Comparison of ENCODE assay signal across 7 mouse cellular contexts in the genomic region with DNA sequence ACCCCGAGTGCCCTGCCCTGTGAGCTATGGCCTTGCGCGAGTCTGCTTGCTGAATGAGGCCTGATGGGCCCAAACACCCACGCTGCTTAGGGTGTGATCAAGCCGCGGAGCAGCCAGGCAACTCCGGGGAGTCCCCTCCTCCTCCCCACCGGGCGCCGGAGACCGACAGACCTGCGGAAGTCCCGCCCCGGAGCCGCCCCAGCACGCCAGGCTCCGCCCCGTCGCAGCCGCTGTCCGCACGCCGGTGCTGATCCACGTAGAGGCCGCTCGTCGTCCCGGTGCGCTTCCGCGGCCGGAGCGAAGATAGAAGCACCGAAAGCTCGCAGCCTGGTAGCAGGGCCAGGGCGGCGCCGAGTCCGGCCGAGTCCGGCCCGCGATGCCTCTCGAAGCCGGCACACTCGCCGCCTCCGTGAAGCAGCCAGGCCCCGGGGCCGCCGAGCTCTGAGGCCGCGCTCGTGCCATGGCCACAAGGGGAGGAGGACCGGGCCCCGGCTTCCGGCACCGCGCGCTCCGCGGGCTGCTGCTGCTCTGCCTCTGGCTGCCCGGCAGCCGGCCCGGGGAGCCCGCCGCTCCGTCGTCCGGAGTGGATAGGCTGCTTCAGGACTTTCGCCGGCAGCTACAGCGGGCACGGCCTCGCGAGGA. TPM values are rescaled to one million over a fixed set of nuclear protein-coding genes. Genes with fewer than 3 reads are reported as not detected.
DNase-seq lines count a peak whose midpoint lies in the region; ATAC-seq lines count a peak whose summit lies in the region.

A gene (plus strand): TSS at position 209 of the 642 bp plus-strand sequence.

- DNase-seq in adrenal gland, adult 2 months, result peak; percentile 96
- peak; percentile 80 for DNase-seq in embryo, embryonic 11.5 days (ENCODE audit: low read depth, low spot score)
- peak; percentile 85 to 88 for DNase-seq in gastrocnemius, postnatal 36 days
- DNase-seq in left cerebral cortex, postnatal 36 days (ENCODE audit: low spot score in 2 of 2), result peak; percentile 90 to 91
- DNase-seq in midbrain, embryonic 11.5 days (ENCODE audit: low spot score, missing footprints), result peak; percentile 100
- DNase-seq in skeletal muscle tissue, adult 2 months (ENCODE audit: low read depth, low spot score), result peak; percentile 75

- no peaks in the 10 kb centered on the region for H3K36me3 ChIP-seq in intestine, embryonic 16.5 days (ENCODE audit: control insufficient read depth, insufficient read depth, low read length)
- no peaks in the 10 kb centered on the region for H3K36me3 ChIP-seq in midbrain, embryonic 11.5 days (ENCODE audit: control insufficient read depth, insufficient read depth, low read length)

- no peak within 1 kb of the TSS for H3K27ac ChIP-seq in intestine, embryonic 16.5 days (ENCODE audit: low read length)
- no peak within 1 kb of the TSS for H3K27ac ChIP-seq in midbrain, embryonic 11.5 days (ENCODE audit: low read depth, low read length)

- H3K4me2 ChIP-seq in intestine, embryonic 16.5 days (ENCODE audit: low read depth, low read length), result peak within 1 kb of the TSS; percentile 100
- peak within 1 kb of the TSS; percentile 100 for H3K4me2 ChIP-seq in midbrain, embryonic 11.5 days

- peak; percentile 98 for ATAC-seq in intestine, embryonic 16.5 days
- ATAC-seq in midbrain, embryonic 11.5 days (ENCODE audit: low FRiP score), result peak; percentile 97

- WGBS in intestine, embryonic 16.5 days, result 0% methylated on average over 68 of the region's 76 CpGs
- WGBS in midbrain, embryonic 11.5 days, result under 1% methylated on average over 67 of the region's 76 CpGs

- intact Hi-C loops in gastrocnemius, postnatal 36 days (cut with DNase I), result no loop called here
- intact Hi-C loops in left cerebral cortex, postnatal 36 days (cut with DNase I), result no loop called here

- H3K4me1 ChIP-seq in intestine, embryonic 16.5 days (ENCODE audit: control insufficient read depth, insufficient read depth, low read length), result peaks cover 5% of the 10 kb centered on the region
- peaks cover 3% of the 10 kb centered on the region; the same call in 1 of the 2 replicates for H3K4me1 ChIP-seq in midbrain, embryonic 11.5 days (ENCODE audit: control insufficient read depth, insufficient read depth, low read length)

- H3K27me3 ChIP-seq in intestine, embryonic 16.5 days (replicated peaks; ENCODE audit: control insufficient read depth, insufficient read depth, low read length), result peaks cover 8% of the 10 kb centered on the region
- H3K27me3 ChIP-seq in midbrain, embryonic 11.5 days (ENCODE audit: control insufficient read depth, insufficient read depth, low read length), result peaks cover 3% of the 10 kb centered on the region; the same call in 1 of the 2 replicates

- H3K4me3 ChIP-seq in intestine, embryonic 16.5 days (ENCODE audit: low read length), result peak within 1 kb of the TSS; percentile 73
- peak within 1 kb of the TSS; percentile 77 for H3K4me3 ChIP-seq in midbrain, embryonic 11.5 days (ENCODE audit: low read depth, low read length)

- no peaks in the 10 kb centered on the region for H3K9me3 ChIP-seq in intestine, embryonic 16.5 days (ENCODE audit: control insufficient read depth, low read length)
- H3K9me3 ChIP-seq in midbrain, embryonic 11.5 days (ENCODE audit: control insufficient read depth, low read length), result no peaks in the 10 kb centered on the region

- peak within 1 kb of the TSS; percentile 64 for H3K9ac ChIP-seq in intestine, embryonic 16.5 days (ENCODE audit: low read depth, low read length)
- H3K9ac ChIP-seq in midbrain, embryonic 11.5 days (ENCODE audit: low read length), result peak within 1 kb of the TSS; percentile 55

RNA-seq across cellular contexts. Expression of the gene that starts here (rescaled TPM):
- 10 to 100 TPM; 19.4 to 23.7 TPM for total RNA-seq in adrenal gland, adult 2 months (2021)
- 64.0 and 73.2 TPM in 2 replicates for polyA plus RNA-seq in adrenal gland, adult 2 months (2012; rRNA removed)
- 1 to 10 TPM; 1.9 to 2.2 TPM for total RNA-seq in gastrocnemius, postnatal 36 days (2021)
- 3.1 and 3.7 TPM in 2 replicates for polyA plus RNA-seq in intestine, embryonic 16.5 days (2015; fragmentation: Nextera tagmentation; extraction: Ambion mirVana)
- 100 to 1,000 TPM; 137 to 167 TPM for total RNA-seq in left cerebral cortex, postnatal 36 days (2021)
- 11.1 and 13.3 TPM in 2 replicates for polyA plus RNA-seq in midbrain, embryonic 11.5 days (2014; fragmentation: Nextera tagmentation; extraction: Ambion mirVana)

Comparison
In these comparisons a context has a peak if more than half of its experiments do, and no peak if none do; other contexts are left out.
1. RNA of the gene that starts here (total RNA-seq): 137 to 167 TPM in left cerebral cortex, postnatal 36 days and 19.4 to 23.7 TPM in adrenal gland, adult 2 months; 1.9 to 2.2 TPM in gastrocnemius, postnatal 36 days; every median in the first group is over 4 times any median in the second.
2. RNA of the gene that starts here (total RNA-seq): 137 to 167 TPM in left cerebral cortex, postnatal 36 days; 19.4 to 23.7 TPM in adrenal gland, adult 2 months; every median in the first group is over 4 times any median in the second.
3. Peak in every context shown above with its lines, with median percentiles within 50 percentile points of each other: DNase-seq.